11 mouse cellular contexts compared by ENCODE assay signal in genomic region chr1:89175355-89175754, GRCm38 (mm10).
A peak's percentile ranks its signal among the peaks of the same experiment; 100 is the strongest.
DNase-seq lines count a peak whose midpoint lies in the region; ATAC-seq and TF ChIP-seq lines count a peak whose summit lies in the region.
"Had no signal": no experiment of that assay in that cellular context is flagged by ENCODE, and none has a peak within 500 bp of the region (broad histone marks: within the 10 kb centered on the region; RNA-seq: fewer than 3 reads in every experiment).

No protein-coding gene starts in this region.

- in situ Hi-C loops in Patski (cut with MboI; ENCODE audit: low pct_unique_long_range_greater_than_20kb) = no loop called here

- POLR2A ChIA-PET in Patski (lab: Charles Lee) = no interaction called here

- H3K4me3 ChIP-seq in left cerebral cortex, adult 2 months = no peak overlapping the region
- H3K4me3 ChIP-seq: hindbrain, embryonic 12.5 days; neural tube, embryonic 15.5 days had no signal

- ATAC-seq in Patski = no peak

- CTCF ChIA-PET in Patski (lab: Charles Lee) = no interaction called here

- DNase-seq in adrenal gland, postnatal 36 days = peak; percentile 38 to 50
- no peak for DNase-seq in adrenal gland, adult 18-20 months (ENCODE audit: low spot score in 2 of 2)
- no peak for DNase-seq in left cerebral cortex, adult 2 months (ENCODE audit: extremely low spot score in 1 of 2, low spot score in 2 of 2)
- DNase-seq in left cerebral cortex, adult 8-10 months (ENCODE audit: low spot score in 2 of 2) = no peak
- no peak for DNase-seq in Patski (ENCODE audit: low read depth, low spot score)
- peak; percentile 57 for DNase-seq in lung, postnatal 36 days
- no peak for DNase-seq in yolk sac, embryonic 10.5 days (ENCODE audit: low spot score)
- DNase-seq in retina, postnatal 1 day = no peak
- DNase-seq: spleen, adult 18-20 months had no signal

- H3K27ac ChIP-seq in left cerebral cortex, adult 2 months = no peak overlapping the region
- H3K27ac ChIP-seq: hindbrain, embryonic 12.5 days; neural tube, embryonic 15.5 days had no signal

- TF ChIP-seq CTCF in left cerebral cortex, adult 2 months (IDR thresholded peaks at IDR 0.05) = peak; percentile 53
- TF ChIP-seq CTCF in Patski (IDR thresholded peaks at IDR 0.05) = peak; percentile 58

- intact Hi-C loops in left cerebral cortex, adult 2 months (cut with DNase I) = no loop called here

- no peaks in the 10 kb centered on the region for H3K27me3 ChIP-seq in Patski
- H3K27me3 ChIP-seq: hindbrain, embryonic 12.5 days; neural tube, embryonic 15.5 days had no signal

Comparison
In these comparisons a context has a peak if more than half of its experiments do, and no peak if none do; other contexts are left out.
1. DNase-seq: peak in adrenal gland, postnatal 36 days (2 of 2) and lung, postnatal 36 days (single experiment); none in adrenal gland, adult 18-20 months (0 of 2), left cerebral cortex, adult 2 months (0 of 2), left cerebral cortex, adult 8-10 months (0 of 2), Patski (single experiment), yolk sac, embryonic 10.5 days (single experiment) and retina, postnatal 1 day (single experiment).